Mouse (Mus musculus) MEL (cell line): ENCODE results near the gene Zfp697. TPM values are rescaled to one million over a fixed set of nuclear protein-coding genes. Genes with fewer than 3 reads are reported as not detected.

Source experiments
- DNase-seq: peaks from one replicate; pipeline ENCODE4 v3.0.0; 2011; ENCODE audit warnings: low read depth, low spot score
- H3K27ac ChIP-seq: 2 replicates; pipeline ENCODE4 v1.5.1; 2012; ENCODE audit warnings: low read depth, mild to moderate bottlenecking, control low read depth, low read length, moderate library complexity; ENCODE audit not compliant: control insufficient read depth
- H3K27me3 ChIP-seq, 2 experiments: fragments of 150-350 bp in 1 of 2; sonication (generic) in 1 of 2; 2 replicates each; pipeline ENCODE4 v1.6.1; 2012; ENCODE audit warnings: low read length in 2 of 2, mild to moderate bottlenecking in 2 of 2, improper control_type of control experiment in 1 of 2, moderate library complexity in 1 of 2; ENCODE audit not compliant: insufficient read depth in 2 of 2, control insufficient read depth in 1 of 2
- H3K36me3 ChIP-seq, 2 experiments: 2 replicates each; pipeline ENCODE4 v1.6.1; 2012 to 2014; ENCODE audit warnings: low read length in 2 of 2, improper control_type of control experiment in 1 of 2, inconsistent platforms in 1 of 2, mild to moderate bottlenecking in 1 of 2; ENCODE audit not compliant: insufficient read depth in 2 of 2, control insufficient read depth in 1 of 2
- H3K4me1 ChIP-seq, 2 experiments: fragments of 150-350 bp in 1 of 2; sonication (generic) in 1 of 2; 2 replicates each; pipeline ENCODE4 v1.6.1; 2012; ENCODE audit warnings: low read length in 2 of 2, improper control_type of control experiment in 1 of 2, mild to moderate bottlenecking in 1 of 2; ENCODE audit not compliant: insufficient read depth in 2 of 2, control insufficient read depth in 1 of 2
- H3K4me3 ChIP-seq, 2 experiments: fragments of 150-350 bp in 1 of 2; sonication (generic) in 1 of 2; 2 replicates each; pipeline ENCODE4 v1.5.1; 2012; ENCODE audit warnings: low read depth in 2 of 2, low read length in 2 of 2, mild to moderate bottlenecking in 2 of 2, moderate library complexity in 2 of 2, control low read depth in 1 of 2, improper control_type of control experiment in 1 of 2; ENCODE audit not compliant: control insufficient read depth in 1 of 2, insufficient read depth in 1 of 2
- H3K79me2 ChIP-seq: 2 replicates; pipeline ENCODE4 v1.6.1; 2012; ENCODE audit warnings: mild to moderate bottlenecking, low read length, moderate library complexity; ENCODE audit not compliant: control insufficient read depth, poor library complexity, insufficient read depth
- H3K9ac ChIP-seq: 2 replicates; pipeline ENCODE4 v1.6.1; 2012; ENCODE audit warnings: low read depth, mild to moderate bottlenecking, control low read depth, low read length, moderate library complexity; ENCODE audit not compliant: control insufficient read depth, poor library complexity, severe bottlenecking
- H3K9me3 ChIP-seq: fragments of 150-350 bp; sonication (generic); replicated peaks from 2 replicates; pipeline ENCODE4 v1.6.1; 2012; ENCODE audit warnings: mild to moderate bottlenecking, low read length, improper control_type of control experiment, moderate library complexity; ENCODE audit not compliant: insufficient read depth
- BHLHE40 ChIP-seq: IDR thresholded peaks from 2 replicates; pipeline ENCODE4 v1.6.1; 2012; ENCODE audit warnings: low read depth, mild to moderate bottlenecking, inconsistent platforms, low read length, improper control_type of control experiment, borderline replicate concordance
- CHD1 ChIP-seq: IDR thresholded peaks from 2 replicates; pipeline ENCODE4 v1.6.1; 2012; ENCODE audit warnings: low read depth, mild to moderate bottlenecking, inconsistent platforms, low read length, improper control_type of control experiment
- E2F4 ChIP-seq: IDR thresholded peaks from 2 replicates; pipeline ENCODE4 v1.6.1; 2011; ENCODE audit warnings: low read depth, low read length, improper control_type of control experiment, borderline replicate concordance
- ELF1 ChIP-seq: IDR thresholded peaks from 2 replicates; pipeline ENCODE4 v1.6.1; 2014; ENCODE audit warnings: low read depth, mild to moderate bottlenecking, inconsistent platforms, low read length, improper control_type of control experiment, moderate library complexity
- EP300 ChIP-seq, 2 experiments: IDR thresholded peaks; 2 replicates each; pipeline ENCODE4 v1.6.1; 2011; ENCODE audit warnings: improper control_type of control experiment in 2 of 2, low read length in 2 of 2, low read depth in 1 of 2, mild to moderate bottlenecking in 1 of 2
- ETS1 ChIP-seq: IDR thresholded peaks from 2 replicates; pipeline ENCODE4 v1.6.1; 2012; ENCODE audit warnings: low read depth, mild to moderate bottlenecking, inconsistent platforms, low read length, improper control_type of control experiment, moderate library complexity
- HCFC1 ChIP-seq: IDR thresholded peaks from 2 replicates; pipeline ENCODE4 v1.6.1; 2012; ENCODE audit warnings: low read depth, mild to moderate bottlenecking, inconsistent platforms, low read length, improper control_type of control experiment, moderate library complexity
- KAT2A ChIP-seq: conservative IDR thresholded peaks from 2 replicates; pipeline ENCODE4 v1.6.1; 2012; ENCODE audit warnings: low read depth, low read length, improper control_type of control experiment, inconsistent platforms
- MAX ChIP-seq: IDR thresholded peaks from 2 replicates; pipeline ENCODE4 v1.6.1; 2011; ENCODE audit warnings: low read length, improper control_type of control experiment
- MAZ ChIP-seq: IDR thresholded peaks from 2 replicates; pipeline ENCODE4 v1.6.1; 2012; ENCODE audit warnings: low read depth, mild to moderate bottlenecking, inconsistent platforms, low read length, improper control_type of control experiment
- MEF2A ChIP-seq: IDR thresholded peaks from 2 replicates; pipeline ENCODE4 v1.6.1; 2014; ENCODE audit warnings: low read depth, mild to moderate bottlenecking, inconsistent platforms, low read length, improper control_type of control experiment; ENCODE audit not compliant: poor library complexity, insufficient replicate concordance, severe bottlenecking; ENCODE audit errors: extremely low read depth
- MXI1 ChIP-seq: IDR thresholded peaks from 2 replicates; pipeline ENCODE4 v1.6.1; 2011; ENCODE audit warnings: mild to moderate bottlenecking, low read depth, low read length, improper control_type of control experiment
- MYC ChIP-seq: IDR thresholded peaks from 2 replicates; pipeline ENCODE4 v1.6.1; 2011; ENCODE audit warnings: low read depth, mild to moderate bottlenecking, low read length, improper control_type of control experiment, moderate library complexity
- NELFE ChIP-seq: IDR thresholded peaks from 2 replicates; pipeline ENCODE4 v1.6.1; 2011; ENCODE audit warnings: low read depth, low read length, improper control_type of control experiment
- POLR2A ChIP-seq, 2 experiments: IDR thresholded peaks; 2 replicates each; pipeline ENCODE4 v1.6.1; 2011 to 2012; ENCODE audit warnings: low read length in 2 of 2, mild to moderate bottlenecking in 2 of 2, control low read depth in 1 of 2, improper control_type of control experiment in 1 of 2, low read depth in 1 of 2, moderate library complexity in 1 of 2; ENCODE audit not compliant: control insufficient read depth in 1 of 2, insufficient read depth in 1 of 2, poor library complexity in 1 of 2
- RAD21 ChIP-seq: IDR thresholded peaks from 2 replicates; pipeline ENCODE4 v1.6.1; 2011; ENCODE audit warnings: mild to moderate bottlenecking, low read depth, low read length, improper control_type of control experiment
- RCOR1 ChIP-seq: IDR thresholded peaks from 2 replicates; pipeline ENCODE4 v1.6.1; 2012; ENCODE audit warnings: low read depth, mild to moderate bottlenecking, inconsistent platforms, low read length, improper control_type of control experiment
- SIN3A ChIP-seq: IDR thresholded peaks from 2 replicates; pipeline ENCODE4 v1.6.1; 2012; ENCODE audit warnings: low read length, improper control_type of control experiment, inconsistent platforms
- TCF12 ChIP-seq: IDR thresholded peaks from 2 replicates; pipeline ENCODE4 v1.6.1; 2014; ENCODE audit warnings: low read depth, mild to moderate bottlenecking, inconsistent platforms, low read length, improper control_type of control experiment, moderate library complexity
- USF1 ChIP-seq: IDR thresholded peaks from 2 replicates; pipeline ENCODE4 v1.6.1; 2014; ENCODE audit warnings: low read depth, mild to moderate bottlenecking, inconsistent platforms, low read length, improper control_type of control experiment, moderate library complexity
- ZKSCAN1 ChIP-seq: IDR thresholded peaks from 2 replicates; pipeline ENCODE4 v1.6.1; 2012; ENCODE audit warnings: low read depth, mild to moderate bottlenecking, inconsistent platforms, low read length, improper control_type of control experiment, moderate library complexity
- ZNF384 ChIP-seq: IDR thresholded peaks from 2 replicates; pipeline ENCODE4 v1.6.1; 2012; ENCODE audit warnings: low read depth, mild to moderate bottlenecking, inconsistent platforms, low read length, improper control_type of control experiment
- polyA plus RNA-seq, 2 experiments: library from polyadenylated mRNA; stranded (reverse) in 1 of 2; unstranded in 1 of 2; fragments of >175 nt in 1 of 2; fragments of >200 nt in 1 of 2; gene quantifications; 2 replicates each; pipeline versions ENCODE4 v1.2.1 to v1.2.4; 2012; ENCODE audit warnings: low replicate concordance in 2 of 2, low read depth in 1 of 2; ENCODE audit not compliant: insufficient read length in 2 of 2, insufficient read depth in 1 of 2, missing spikeins in 1 of 2
- total RNA-seq: library from RNA; depleted of rRNA; stranded (reverse); fragments of 300-350 nt; gene quantifications from 2 replicates; pipeline ENCODE4 v1.2.3, GENCODE M21; 2012

The Zfp697 gene
- total and polyA plus RNA-seq, 3 experiments: 0.04 TPM; not detected in 2

GRCm38 (mm10) chr3:98381677-98382245 is 500 bp upstream of the Zfp697 start:
- H3K4me3 ChIP-seq: no peak overlapping the region
- H3K9ac ChIP-seq: no peak overlapping the region
- no peak overlapping the region for H3K27ac ChIP-seq
- H3K36me3 ChIP-seq: no peaks in the 10 kb centered on the region
- H3K79me2 ChIP-seq: no peaks in the 10 kb centered on the region
- no peaks in the 10 kb centered on the region for H3K9me3 ChIP-seq
- peaks cover under 1 to 4% of the 10 kb centered on the region in 2 experiments; a peak in 3 of 4 replicates for H3K27me3 ChIP-seq
- peaks cover 0 to 2% of the 10 kb centered on the region in 2 experiments; a peak in 1 of 4 replicates for H3K4me1 ChIP-seq
- TF ChIP-seq TCF12: no peak
- no peak for TF ChIP-seq ETS1
- TF ChIP-seq ZNF384: no peak
- TF ChIP-seq MEF2A: no peak
- no peak for TF ChIP-seq KAT2A
- no peak for TF ChIP-seq NELFE
- TF ChIP-seq ZKSCAN1: no peak
- no peak for DNase-seq

GRCm38 (mm10) chr3:98383024-98383790 is 946 bp downstream of the Zfp697 start:
- H3K79me2 ChIP-seq: no peaks in the 10 kb centered on the region
- DNase-seq: no peak
- no peaks in the 10 kb centered on the region for H3K36me3 ChIP-seq
- peaks cover 0 to 2% of the 10 kb centered on the region in 2 experiments; a peak in 2 of 4 replicates for H3K27me3 ChIP-seq
- H3K27ac ChIP-seq: no peak overlapping the region
- TF ChIP-seq NELFE (no peak), ZKSCAN1 (no peak), USF1 (no peak), RCOR1 (no peak), SIN3A (no peak), ZNF384 (no peak), EP300 (IDR thresholded peaks at IDR 0.05; ENCODE audit: low read depth in 1 of 2, low read length in 2 of 2) (no peak), MYC (no peak), MAX (no peak), RAD21 (no peak), HCFC1 (no peak), E2F4 (no peak), MXI1 (no peak), MEF2A (no peak), ELF1 (no peak), POLR2A (IDR thresholded peaks at IDR 0.05; ENCODE audit: control insufficient read depth in 1 of 2, insufficient read depth in 1 of 2, low read depth in 1 of 2, low read length in 2 of 2, poor library complexity in 1 of 2) (no peak), TCF12 (no peak), MAZ (no peak), BHLHE40 (no peak), CHD1 (no peak)
- TF ChIP-seq, all 39 proteins: peak for 0
- Histone ChIP-seq H3K4me3 (no peak overlapping the region), H3K9ac (no peak overlapping the region), H3K9me3 (no peaks in the 10 kb centered on the region), H3K4me1 (peaks cover 0 to 3% of the 10 kb centered on the region in 2 experiments; a peak in 1 of 4 replicates)
